Mouse (Mus musculus) embryonic fibroblast, embryonic 13.5 days (primary cell): ENCODE data around the gene Wdfy2. TPM values are rescaled to one million over a fixed set of nuclear protein-coding genes. Genes with fewer than 3 reads are reported as not detected.
A peak's percentile ranks its signal among the peaks of the same experiment; 100 is the strongest.
"Not testable (repeated sequence)": the region's sequence is repeated elsewhere in the genome, so short reads cannot be mapped to it uniquely, and the experiment has no call there.

Experiments used
- H3K27ac ChIP-seq: 2 replicates; pipeline ENCODE4 v1.5.1; 2012; ENCODE audit warnings: low read length, control low read depth, inconsistent platforms; ENCODE audit not compliant: insufficient read depth
- H3K4me1 ChIP-seq: 2 replicates; pipeline ENCODE4 v1.6.1; 2011; ENCODE audit warnings: low read length; ENCODE audit not compliant: control insufficient read depth, insufficient read depth
- H3K4me3 ChIP-seq: 2 replicates; pipeline ENCODE4 v1.5.1; 2011; ENCODE audit warnings: mild to moderate bottlenecking, control low read depth, low read length; ENCODE audit not compliant: insufficient read depth
- CTCF ChIP-seq: IDR thresholded peaks from 2 replicates; pipeline ENCODE4 v1.5.1; 2011; ENCODE audit warnings: mild to moderate bottlenecking, control low read depth, low read length, moderate library complexity, borderline replicate concordance; ENCODE audit not compliant: insufficient read depth
- POLR2A ChIP-seq: IDR thresholded peaks from 2 replicates; pipeline ENCODE4 v1.6.1; 2011; ENCODE audit warnings: low read depth, mild to moderate bottlenecking, control low read depth, low read length, moderate library complexity
- polyA plus RNA-seq: library from polyadenylated mRNA; stranded (reverse); fragments of >200 nt; gene quantifications from 2 replicates; pipeline ENCODE4 v1.2.4, GENCODE M21; 2011; ENCODE audit warnings: low read depth; ENCODE audit not compliant: missing spikeins, insufficient read length

Wdfy2 gene
- polyA plus RNA-seq, 1 experiment, result 17.5 TPM

- no peak overlapping the region for H3K4me3 ChIP-seq
- no peak overlapping the region for H3K27ac ChIP-seq
- H3K4me1 ChIP-seq, result no peaks in the 10 kb centered on the region
- no peak for TF ChIP-seq CTCF
- TF ChIP-seq POLR2A, result no peak
Observed at GRCm38 (mm10) chr14:62825575-62826332, 11.7 kb upstream of the Wdfy2 start.

GRCm38 (mm10) chr14:62829291-62829690, 8.2 kb upstream of the Wdfy2 start:
- no peak for TF ChIP-seq CTCF
- TF ChIP-seq POLR2A, result no peak
- Histone ChIP-seq H3K4me3 (no peak overlapping the region), H3K27ac (no peak overlapping the region), H3K4me1 (no peaks in the 10 kb centered on the region)

GRCm38 (mm10) chr14:62831691-62832275, 5.7 kb upstream of the Wdfy2 start:
- H3K4me3 ChIP-seq, result no peak overlapping the region
- H3K4me1 ChIP-seq, result no peaks in the 10 kb centered on the region
- no peak overlapping the region for H3K27ac ChIP-seq
- no peak for TF ChIP-seq CTCF
- no peak for TF ChIP-seq POLR2A

- TF ChIP-seq POLR2A, result no peak
- TF ChIP-seq CTCF, result no peak
- Histone ChIP-seq H3K4me3 (no peak overlapping the region), H3K27ac (no peak overlapping the region), H3K4me1 (no peaks in the 10 kb centered on the region)
Observed at GRCm38 (mm10) chr14:62833036-62833435, 4.4 kb upstream of the Wdfy2 start.

- no peaks in the 10 kb centered on the region for H3K4me1 ChIP-seq
- TF ChIP-seq CTCF (no peak), POLR2A (no peak)
- H3K4me3 ChIP-seq, result no peak overlapping the region
- no peak overlapping the region for H3K27ac ChIP-seq
Observed at GRCm38 (mm10) chr14:62833541-62833940, 3.9 kb upstream of the Wdfy2 start.

- not testable (repeated sequence) for H3K4me1 ChIP-seq, H3K27ac ChIP-seq, H3K4me3 ChIP-seq
Observed at GRCm38 (mm10) chr14:62835737-62836136, 1.7 kb upstream of the Wdfy2 start.

- Histone ChIP-seq H3K4me3 (peak overlapping the region; percentile 35), H3K27ac (0 out of 2 replicates have a peak overlapping the region, but pooled peaks have one; percentile 7), H3K4me1 (no peaks in the 10 kb centered on the region)
- TF ChIP-seq POLR2A, result peak; percentile 80
- peak; percentile 82 for TF ChIP-seq CTCF
Observed at GRCm38 (mm10) chr14:62836926-62837640, 395 bp upstream of the Wdfy2 start.

- Histone ChIP-seq H3K4me3 (peak overlapping the region; percentile 67), H3K4me1 (peaks cover 4% of the 10 kb centered on the region; the same call in 1 of the 2 replicates), H3K27ac (no peak overlapping the region)
- TF ChIP-seq POLR2A (no peak), CTCF (no peak)
Observed at GRCm38 (mm10) chr14:62838336-62838735, 858 bp downstream of the Wdfy2 start.

GRCm38 (mm10) chr14:62841726-62842125, 4.2 kb downstream of the Wdfy2 start:
- Histone ChIP-seq H3K4me3 (no peak overlapping the region), H3K4me1 (peaks cover 17% of the 10 kb centered on the region), H3K27ac (no peak overlapping the region)
- no peak for TF ChIP-seq POLR2A
- no peak for TF ChIP-seq CTCF

- Histone ChIP-seq H3K4me3 (no peak overlapping the region), H3K27ac (no peak overlapping the region), H3K4me1 (peaks cover 17% of the 10 kb centered on the region)
- TF ChIP-seq CTCF, result no peak
- no peak for TF ChIP-seq POLR2A
Observed at GRCm38 (mm10) chr14:62842495-62842894, 5.0 kb downstream of the Wdfy2 start.
